Mouse (Mus musculus) thymus, postnatal 0 days (tissue): ENCODE data around the gene Csn3. TPM values are rescaled to one million over a fixed set of nuclear protein-coding genes. Genes with fewer than 3 reads are reported as not detected.

Experiments
- DNase-seq: peaks from one replicate; pipeline ENCODE4 v3.0.0-alpha.2; 2015; ENCODE audit warnings: low spot score
- polyA plus RNA-seq: library from polyadenylated mRNA; unstranded; fragments of >200 nt; fragmentation: Nextera tagmentation; extraction: Ambion mirVana; gene quantifications from 2 replicates; pipeline ENCODE4 v1.2.1, GENCODE M21; 2015

The Csn3 gene
- polyA plus RNA-seq: 0.27 and 0.39 TPM in 2 replicates

GRCm38 (mm10) chr5:87925372-87925771 lies at the start of gene Csn3:
TSS of gene Csn3 (plus strand) at chr5:87925579.
- DNase-seq: no peak

- no peak for DNase-seq
Observed at GRCm38 (mm10) chr5:87884729-87885128, 40.6 kb upstream of the Csn3 start, which contains the start of gene Odam. TSS of gene Odam (plus strand) at chr5:87885029.

- no peak for DNase-seq
Observed at GRCm38 (mm10) chr5:87931603-87932002, 6.2 kb downstream of the Csn3 start.

- DNase-seq: no peak
Observed at GRCm38 (mm10) chr5:87940752-87941151, 15.4 kb downstream of the Csn3 start.

GRCm38 (mm10) chr5:87942515-87942914 lies 17.1 kb downstream of the Csn3 start:
- no peak for DNase-seq

- no peak for DNase-seq
Observed at GRCm38 (mm10) chr5:87951836-87952235, 26.5 kb downstream of the Csn3 start.

- no peak for DNase-seq
Observed at GRCm38 (mm10) chr5:87969201-87969600, 43.8 kb downstream of the Csn3 start, which contains the start of the genes 2310003L06Rik and Gm28434. TSS of gene 2310003L06Rik (plus strand) at chr5:87969459. TSS of gene Gm28434 (plus strand) at chr5:87969517.

- no peak for DNase-seq
Observed at GRCm38 (mm10) chr5:87979139-87979538, 53.8 kb downstream of the Csn3 start, which contains the start of gene Cabs1. TSS of gene Cabs1 (plus strand) at chr5:87979439.

Other genes starting within 250 kb of the Csn3 start
- gene Csn2, start 225.9 kb upstream of the Csn3 start, polyA plus RNA-seq: 37.7 and 43.3 TPM in 2 replicates
- 1.0 and 1.4 TPM in 2 replicates for gene Csn1s2a, start 151.0 kb upstream of the Csn3 start, polyA plus RNA-seq
- 0.22 TPM in 1 of 2 replicates, not detected in the other for gene Csn1s2b, start 117.5 kb upstream of the Csn3 start, polyA plus RNA-seq
- not detected in 2 replicates for gene Prr27, start 99.9 kb upstream of the Csn3 start, polyA plus RNA-seq
- 0.12 and 0.26 TPM in 2 replicates for gene Odam, start 40.5 kb upstream of the Csn3 start, polyA plus RNA-seq
- not detected in 2 replicates for gene 2310003L06Rik, start 43.9 kb downstream of the Csn3 start, polyA plus RNA-seq
- not detected in 2 replicates for gene Gm28434, start 43.9 kb downstream of the Csn3 start, polyA plus RNA-seq
- not detected in 2 replicates for gene Cabs1, start 53.9 kb downstream of the Csn3 start, polyA plus RNA-seq
- 0.31 TPM in 1 of 2 replicates, not detected in the other for gene Smr3a, start 77.0 kb downstream of the Csn3 start, polyA plus RNA-seq
- not detected in 2 replicates for gene Smr2, start 161.0 kb downstream of the Csn3 start, polyA plus RNA-seq
- not detected in 2 replicates for gene Gm11116, start 186.0 kb downstream of the Csn3 start, polyA plus RNA-seq
- not detected in 2 replicates for gene Gm11115, start 228.5 kb downstream of the Csn3 start, polyA plus RNA-seq